Mouse (Mus musculus): Measurements from ENCODE around the gene Hormad1. TPM values are rescaled to one million over a fixed set of nuclear protein-coding genes. Genes with fewer than 3 reads are reported as not detected.
"Not testable (repeated sequence)": the region's sequence is repeated elsewhere in the genome, so short reads cannot be mapped to it uniquely, and the experiment has no call there.

Gene Hormad1
- total RNA-seq, 2 experiments from 2014 or later = not detected

- no peak for DNase-seq
Measured at GRCm38 (mm10) chr3:95561826-95562225, 2.3 kb downstream of the Hormad1 start.

GRCm38 (mm10) chr3:95569585-95569984 lies 10.1 kb downstream of the Hormad1 start:
- no peak for DNase-seq

- no peak for DNase-seq
Measured at GRCm38 (mm10) chr3:95587754-95588603, 28.5 kb downstream of the Hormad1 start.

- peak; percentile 94 to 95 for DNase-seq
Measured at GRCm38 (mm10) chr3:95588604-95589086, 29.2 kb downstream of the Hormad1 start, which contains the start of gene Golph3l. TSS of gene Golph3l (plus strand) at chr3:95588934.

GRCm38 (mm10) chr3:95598734-95599133 lies 39.3 kb downstream of the Hormad1 start:
- no peak for DNase-seq

GRCm38 (mm10) chr3:95601287-95601686 lies 41.8 kb downstream of the Hormad1 start:
- DNase-seq = no peak

- peak; percentile 35 to 57 for DNase-seq
Measured at GRCm38 (mm10) chr3:95606096-95606495, 46.6 kb downstream of the Hormad1 start.

- DNase-seq = no peak
Measured at GRCm38 (mm10) chr3:95609195-95609594, 49.7 kb downstream of the Hormad1 start.

GRCm38 (mm10) chr3:95613996-95614395 lies 54.5 kb downstream of the Hormad1 start:
- no peak for DNase-seq

- no peak for DNase-seq
Measured at GRCm38 (mm10) chr3:95618511-95618910, 59.0 kb downstream of the Hormad1 start.

- no peak for DNase-seq
Measured at GRCm38 (mm10) chr3:95621241-95621640, 61.8 kb downstream of the Hormad1 start.

- DNase-seq = not testable (repeated sequence)
Measured at GRCm38 (mm10) chr3:95622421-95622820, 62.9 kb downstream of the Hormad1 start.

- no peak for DNase-seq
Measured at GRCm38 (mm10) chr3:95623551-95623950, 64.1 kb downstream of the Hormad1 start.

GRCm38 (mm10) chr3:95623991-95624515 lies 64.6 kb downstream of the Hormad1 start:
- not testable (repeated sequence) for DNase-seq

- peak; percentile 97 for DNase-seq
Measured at GRCm38 (mm10) chr3:95624628-95625503, 65.4 kb downstream of the Hormad1 start, which contains the start of gene Ensa. TSS of gene Ensa (plus strand) at chr3:95624993.

- DNase-seq = no peak
Measured at GRCm38 (mm10) chr3:95627763-95628162, 68.3 kb downstream of the Hormad1 start.

- DNase-seq = peak; percentile 72 to 75
Measured at GRCm38 (mm10) chr3:95629755-95630154, 70.3 kb downstream of the Hormad1 start.

GRCm38 (mm10) chr3:95630856-95631255 lies 71.4 kb downstream of the Hormad1 start:
- DNase-seq = no peak

- no peak for DNase-seq
Measured at GRCm38 (mm10) chr3:95631304-95631703, 71.8 kb downstream of the Hormad1 start.

GRCm38 (mm10) chr3:95632648-95633588 lies 73.4 kb downstream of the Hormad1 start:
- no peak for DNase-seq

- DNase-seq = no peak
Measured at GRCm38 (mm10) chr3:95635636-95636035, 76.2 kb downstream of the Hormad1 start.

Data from adrenal gland, postnatal 36 days (tissue).